Mouse (Mus musculus) neural tube, postnatal 0 days (tissue): ENCODE data around the gene Sfpq. TPM values are rescaled to one million over a fixed set of nuclear protein-coding genes. Genes with fewer than 3 reads are reported as not detected.

Experiments
- polyA plus RNA-seq: library from polyadenylated mRNA; unstranded; fragments of >200 nt; fragmentation: Nextera tagmentation; extraction: Ambion mirVana; gene quantifications from 2 replicates; pipeline ENCODE4 v1.2.1, GENCODE M21; 2015

Gene Sfpq
- polyA plus RNA-seq: 74.5 and 88.2 TPM in 2 replicates

DNA sequence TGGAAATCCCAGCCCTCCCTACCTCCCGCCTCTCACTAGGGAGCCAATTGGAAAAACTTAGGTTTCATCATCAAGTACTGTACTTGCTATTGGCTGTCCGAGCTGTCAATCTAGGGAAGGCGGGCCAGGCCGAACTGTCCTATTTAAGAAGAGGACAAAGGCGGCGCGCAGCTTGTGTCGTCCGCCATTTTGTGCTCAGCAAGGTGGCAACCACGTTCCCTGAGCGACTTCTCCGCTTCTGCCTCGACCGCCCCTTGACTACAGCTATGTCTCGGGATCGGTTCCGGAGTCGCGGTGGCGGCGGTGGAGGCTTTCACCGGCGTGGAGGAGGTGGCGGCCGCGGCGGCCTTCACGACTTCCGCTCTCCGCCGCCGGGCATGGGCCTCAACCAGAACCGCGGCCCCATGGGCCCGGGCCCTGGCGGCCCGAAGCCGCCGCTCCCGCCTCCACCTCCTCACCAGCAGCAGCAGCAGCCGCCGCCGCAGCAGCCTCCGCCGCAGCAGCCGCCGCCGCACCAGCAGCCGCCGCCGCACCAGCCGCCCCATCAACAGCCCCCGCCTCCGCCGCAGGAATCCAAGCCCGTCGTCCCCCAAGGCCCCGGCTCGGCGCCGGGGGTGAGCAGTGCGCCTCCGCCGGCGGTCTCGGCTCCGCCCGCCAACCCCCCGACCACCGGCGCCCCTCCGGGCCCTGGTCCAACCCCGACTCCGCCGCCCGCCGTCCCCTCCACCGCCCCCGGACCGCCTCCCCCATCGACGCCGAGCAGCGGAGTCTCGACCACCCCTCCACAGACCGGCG, at the start of gene Sfpq:
Gene Sfpq (plus strand): TSS at position 174 of the 795 bp plus-strand sequence.

DNA sequence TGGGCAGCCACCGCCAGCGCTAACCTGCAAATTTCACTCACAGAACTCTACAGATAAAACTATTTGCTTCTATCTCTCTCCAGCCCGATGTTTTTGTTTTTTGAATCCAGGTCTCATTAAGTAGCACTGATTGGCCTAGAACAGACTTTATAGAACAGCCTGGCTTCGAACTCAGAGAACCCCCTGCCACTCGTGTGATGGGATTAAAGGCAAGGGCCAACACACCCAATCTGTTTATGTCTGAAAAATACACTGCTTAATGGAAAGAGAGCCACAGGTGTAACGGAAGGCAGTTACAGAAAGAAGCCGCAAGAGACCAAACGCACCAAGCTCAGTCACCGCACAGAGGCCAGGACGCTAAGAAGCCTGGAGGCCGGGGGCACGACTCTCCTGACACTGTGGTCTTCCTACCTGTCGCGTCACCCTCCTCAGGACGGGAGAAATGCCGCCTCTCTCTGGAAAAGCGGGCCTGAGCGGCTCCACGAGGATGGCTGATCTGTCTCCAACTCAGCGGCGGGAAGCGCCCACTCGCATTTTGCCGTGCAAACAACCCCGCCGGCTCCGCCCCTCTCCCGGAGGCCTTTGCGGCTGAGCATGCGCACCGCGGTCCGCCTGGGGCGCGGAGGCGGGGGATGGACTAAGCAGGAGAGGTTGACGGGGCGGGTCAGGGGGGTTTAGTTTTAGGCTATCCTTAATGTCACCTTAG, 39.6 kb downstream of the Sfpq start, which contains the start of gene Zmym1:
Gene Zmym1 (minus strand): TSS at position 568 of the 706 bp plus-strand sequence.

DNA sequence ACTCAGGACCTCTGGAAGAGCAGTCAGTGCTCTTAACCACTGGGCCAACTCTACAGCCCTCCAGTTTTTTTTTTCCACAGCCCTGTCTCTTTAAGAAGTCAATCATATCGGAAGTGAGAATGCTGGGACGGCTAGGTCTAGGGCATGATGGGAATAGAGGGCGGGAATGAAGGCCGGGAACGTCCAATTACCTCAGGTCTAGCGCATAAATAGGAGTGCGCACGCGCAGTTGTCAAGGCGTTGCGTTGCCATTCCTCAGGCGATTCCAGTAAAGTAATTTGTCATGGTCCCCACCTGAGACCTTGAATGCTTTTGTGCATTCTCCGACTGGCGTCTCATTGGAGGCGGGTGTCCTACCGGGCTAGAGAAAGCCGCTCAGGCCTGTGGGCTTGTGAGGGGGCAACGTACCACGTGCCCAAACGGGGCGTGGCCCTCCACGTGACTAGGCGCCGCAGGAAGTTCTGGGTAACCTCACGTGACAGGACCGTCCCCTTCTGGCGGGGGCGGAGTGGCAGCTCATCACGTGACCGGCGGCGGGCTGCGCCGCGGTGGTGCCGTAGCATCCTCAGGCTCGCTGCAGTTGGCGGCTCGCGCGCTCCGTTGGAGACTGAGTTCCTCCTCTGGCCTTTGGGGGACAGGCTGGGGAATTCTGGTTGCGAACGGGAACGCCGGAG, 55.9 kb downstream of the Sfpq start, which contains the start of gene Zmym6:
Gene Zmym6 (plus strand): TSS at position 509 of the 674 bp plus-strand sequence.

Other genes starting within 250 kb of the Sfpq start
- gene Zmym4, start 53.2 kb upstream of the Sfpq start, polyA plus RNA-seq: 22.3 and 23.3 TPM in 2 replicates
- gene Zmym1, start 39.8 kb downstream of the Sfpq start, polyA plus RNA-seq: 15.4 and 16.2 TPM in 2 replicates
- gene Zmym6, start 56.1 kb downstream of the Sfpq start, polyA plus RNA-seq: 17.7 and 20.7 TPM in 2 replicates
- gene Tmem35b, start 102.4 kb downstream of the Sfpq start, polyA plus RNA-seq: 15.5 and 16.3 TPM in 2 replicates
- 37.0 and 38.5 TPM in 2 replicates for gene Dlgap3, start 147.9 kb downstream of the Sfpq start, polyA plus RNA-seq
- gene Smim12, start 222.5 kb downstream of the Sfpq start, polyA plus RNA-seq: 77.2 and 79.4 TPM in 2 replicates